In genomic region chr4:92827405-92827804, GRCm38 (mm10) we compare ENCODE assay signal across 20 mouse cellular contexts.
"Had no signal": no experiment of that assay in that cellular context is flagged by ENCODE, and none has a peak within 500 bp of the region (broad histone marks: within the 10 kb centered on the region; RNA-seq: fewer than 3 reads in every experiment).

No protein-coding gene starts in this region.

- H3K4me2 ChIP-seq: heart, embryonic 11.5 days; heart, embryonic 13.5 days; heart, embryonic 15.5 days; hindbrain, embryonic 13.5 days; hindbrain, embryonic 15.5 days; limb, embryonic 12.5 days; liver, embryonic 11.5 days; liver, embryonic 13.5 days; liver, embryonic 15.5 days had no signal

- H3K27me3 ChIP-seq: heart, embryonic 13.5 days; heart, embryonic 15.5 days; hindbrain, embryonic 13.5 days; hindbrain, embryonic 15.5 days; limb, embryonic 12.5 days; liver, embryonic 13.5 days; liver, embryonic 15.5 days had no signal

- H3K4me1 ChIP-seq: heart, embryonic 13.5 days; heart, embryonic 15.5 days; hindbrain, embryonic 13.5 days; hindbrain, embryonic 15.5 days; limb, embryonic 10.5 days; limb, embryonic 12.5 days; liver, embryonic 13.5 days; liver, embryonic 15.5 days had no signal

- ATAC-seq: hindbrain, postnatal 0 days had no signal

- H3K36me3 ChIP-seq: heart, embryonic 13.5 days; heart, embryonic 15.5 days; hindbrain, embryonic 13.5 days; hindbrain, embryonic 15.5 days; limb, embryonic 10.5 days; limb, embryonic 12.5 days; liver, embryonic 13.5 days; liver, embryonic 15.5 days had no signal

- H3K9ac ChIP-seq: heart, embryonic 13.5 days; heart, embryonic 15.5 days; hindbrain, embryonic 13.5 days; hindbrain, embryonic 15.5 days; limb, embryonic 12.5 days; liver, embryonic 13.5 days; liver, embryonic 15.5 days had no signal

- DNase-seq: gastrocnemius, adult 2 months; gastrocnemius, postnatal 10 days; gastrocnemius, postnatal 36 days; heart, adult 11 months; heart, adult 2 months; heart, postnatal 14 days; heart, postnatal 36 days; liver, embryonic 13.5 days had no signal

- H3K27ac ChIP-seq: gastrocnemius, adult 2 months; heart, adult 2 months; heart, embryonic 13.5 days; heart, embryonic 15.5 days; hindbrain, embryonic 13.5 days; hindbrain, embryonic 15.5 days; hindbrain, postnatal 0 days; layer of hippocampus, adult 2 months; left cerebral cortex, adult 2 months; limb, embryonic 10.5 days; limb, embryonic 12.5 days; liver, embryonic 13.5 days; liver, embryonic 15.5 days had no signal

- H3K4me3 ChIP-seq: gastrocnemius, adult 2 months; heart, adult 2 months; heart, embryonic 13.5 days; heart, embryonic 15.5 days; hindbrain, embryonic 13.5 days; hindbrain, embryonic 15.5 days; layer of hippocampus, adult 2 months; left cerebral cortex, adult 2 months; limb, embryonic 10.5 days; limb, embryonic 12.5 days; liver, embryonic 13.5 days; liver, embryonic 15.5 days had no signal

- H3K9me3 ChIP-seq: heart, embryonic 13.5 days; heart, embryonic 15.5 days; hindbrain, embryonic 13.5 days; hindbrain, embryonic 15.5 days; limb, embryonic 10.5 days; limb, embryonic 12.5 days; liver, embryonic 13.5 days; liver, embryonic 15.5 days had no signal
